Mouse (Mus musculus) C2C12 (cell line): ENCODE data around the gene Nap1l5.

Experiments
- CEBPB ChIP-seq: IDR thresholded peaks from one replicate; pipeline ENCODE4 v1.6.1; 2011; ENCODE audit warnings: low read depth, mild to moderate bottlenecking, control low read depth, moderate library complexity
- CTCF ChIP-seq: IDR thresholded peaks from one replicate; pipeline ENCODE4 v1.5.1; 2011; ENCODE audit not compliant: control insufficient read depth, insufficient read depth, insufficient read length
- MAX ChIP-seq: IDR thresholded peaks from one replicate; pipeline ENCODE4 v1.6.1; 2011; ENCODE audit warnings: mild to moderate bottlenecking, control low read depth
- USF1 ChIP-seq: IDR thresholded peaks from one replicate; pipeline ENCODE4 v1.6.1; 2011; ENCODE audit warnings: low read depth, mild to moderate bottlenecking, control low read depth, moderate library complexity

GRCm38 (mm10) chr6:58856494-58856893 is 50.4 kb downstream of the Nap1l5 start:
- TF ChIP-seq USF1 (no peak), CTCF (no peak), CEBPB (no peak), MAX (no peak)
